8 mouse cellular contexts compared by ENCODE assay signal in genomic region chr12:70968791-70969307, GRCm38 (mm10). TPM values are rescaled to one million over a fixed set of nuclear protein-coding genes. Genes with fewer than 3 reads are reported as not detected.
DNase-seq lines count a peak whose midpoint lies in the region; TF ChIP-seq lines count a peak whose summit lies in the region.

No protein-coding gene starts in this region.

- peak; percentile 24; the same call in 1 of the 2 replicates for TF ChIP-seq POLR2A in cortical plate, adult 2 months (IDR thresholded peaks at IDR 0.05; ENCODE audit: extremely low read depth, insufficient read depth, low read length)

- intact Hi-C loops in left cerebral cortex, adult 2 months (cut with DNase I): loop anchor here (2.0 kb wide), 1 partner anchor 82 kb away; no protein-coding TSS in a partner anchor

- DNase-seq in adipocyte (ENCODE audit: low spot score): peak; percentile 96
- peak; percentile 72 to 79 for DNase-seq in gastrocnemius, adult 8-10 months (ENCODE audit: low spot score in 2 of 2)
- DNase-seq in hindlimb bud, embryonic 11.5 days (ENCODE audit: extremely low spot score, low read depth, low spot score): peak; percentile 91
- peak; percentile 86 to 89 for DNase-seq in left cerebral cortex, adult 2 months (ENCODE audit: extremely low spot score in 1 of 2, low spot score in 2 of 2)
- peak; percentile 86 for DNase-seq in right cerebral cortex, adult 18-20 months
- DNase-seq in urinary bladder, adult 2 months (ENCODE audit: low spot score): peak; percentile 68

- WGBS in macrophage (ENCODE audit: missing documents): 0% methylated on average over 15 of the region's 15 CpGs

- H3K4me1 ChIP-seq in cortical plate, adult 2 months (ENCODE audit: control insufficient read depth, insufficient read depth, low read length): no peaks in the 10 kb centered on the region

- no peaks in the 10 kb centered on the region for H3K79me2 ChIP-seq in macrophage (ENCODE audit: inconsistent target)

- no peak for TF ChIP-seq CTCF in cortical plate, adult 2 months (IDR thresholded peaks at IDR 0.05; ENCODE audit: extremely low read depth, insufficient read depth, low read length)
- TF ChIP-seq CTCF in left cerebral cortex, adult 2 months (IDR thresholded peaks at IDR 0.05): no peak

- peak overlapping the region; percentile 62 for H3K27ac ChIP-seq in cortical plate, adult 2 months (ENCODE audit: insufficient read depth, low read length)
- peak overlapping the region; percentile 98 for H3K27ac ChIP-seq in left cerebral cortex, adult 2 months
- peak overlapping the region; percentile 86 for H3K27ac ChIP-seq in macrophage

- peak overlapping the region; percentile 71 for H3K4me3 ChIP-seq in cortical plate, adult 2 months (ENCODE audit: insufficient read depth, low read length)
- peak overlapping the region; percentile 81 for H3K4me3 ChIP-seq in left cerebral cortex, adult 2 months
- peak overlapping the region; percentile 54 for H3K4me3 ChIP-seq in macrophage (ENCODE audit: inconsistent target)

- no peaks in the 10 kb centered on the region for H3K36me3 ChIP-seq in macrophage (ENCODE audit: inconsistent target)

RNA-seq across cellular contexts. Expression of gene Psma3, which starts 5.6 kb away (rescaled TPM):
- polyA plus RNA-seq in cortical plate, adult 2 months (2012; rRNA removed): 175 and 184 TPM in 2 replicates
- total RNA-seq in gastrocnemius, adult 8-10 months (2022): 100 to 1,000 TPM; 242 to 262 (median 246) TPM
- 100 to 1,000 TPM; 170 to 185 TPM for total RNA-seq in left cerebral cortex, adult 2 months (2021)
- total RNA-seq in macrophage (2018; cell fraction: chromatin; rRNA removed): 100 to 1,000 TPM; 126 to 282 (median 203) TPM
- total RNA-seq in macrophage (2018; cell fraction: cytosol; rRNA removed): 100 to 1,000 TPM; 131 to 253 (median 177) TPM
- 100 to 1,000 TPM; 100 to 256 (median 165) TPM for total RNA-seq in macrophage (2018; cell fraction: nucleus; rRNA removed)
- 163 to 269 TPM (median 248 TPM) in 3 replicates for polyA plus RNA-seq in macrophage (2018)
- polyA plus RNA-seq in urinary bladder, adult 2 months (2012; rRNA removed): 240 and 288 TPM in 2 replicates

RNA-seq across cellular contexts. Expression of gene Actr10, which starts 31.2 kb away (rescaled TPM):
- 82.0 and 82.2 TPM in 2 replicates for polyA plus RNA-seq in cortical plate, adult 2 months (2012; rRNA removed)
- total RNA-seq in gastrocnemius, adult 8-10 months (2022): 100 to 1,000 TPM in 1 of 4 experiments, 10 to 100 TPM in 3; 91.7 to 107 (median 95.3) TPM
- 100 to 1,000 TPM; 138 to 163 TPM for total RNA-seq in left cerebral cortex, adult 2 months (2021)
- 10 to 100 TPM; 23.9 to 69.5 (median 50.5) TPM for total RNA-seq in macrophage (2018; cell fraction: chromatin; rRNA removed)
- total RNA-seq in macrophage (2018; cell fraction: cytosol; rRNA removed): 10 to 100 TPM; 34.9 to 63.7 (median 44.0) TPM
- 10 to 100 TPM; 22.7 to 52.6 (median 32.3) TPM for total RNA-seq in macrophage (2018; cell fraction: nucleus; rRNA removed)
- 26.4 to 54.8 TPM (median 53.4 TPM) in 3 replicates for polyA plus RNA-seq in macrophage (2018)
- 88.2 and 95.6 TPM in 2 replicates for polyA plus RNA-seq in urinary bladder, adult 2 months (2012; rRNA removed)

RNA-seq across cellular contexts. Expression of gene Arid4a, which starts 46.9 kb away (rescaled TPM):
- polyA plus RNA-seq in cortical plate, adult 2 months (2012; rRNA removed): 17.8 and 18.4 TPM in 2 replicates
- 1 to 10 TPM; 6.7 to 8.4 (median 7.3) TPM for total RNA-seq in gastrocnemius, adult 8-10 months (2022)
- 10 to 100 TPM; 35.2 to 36.4 TPM for total RNA-seq in left cerebral cortex, adult 2 months (2021)
- 100 to 1,000 TPM in 25 of 26 experiments, 10 to 100 TPM in 1; 89.8 to 317 (median 227) TPM for total RNA-seq in macrophage (2018; cell fraction: chromatin; rRNA removed)
- total RNA-seq in macrophage (2018; cell fraction: cytosol; rRNA removed): 10 to 100 TPM; 11.7 to 39.1 (median 31.2) TPM
- total RNA-seq in macrophage (2018; cell fraction: nucleus; rRNA removed): 100 to 1,000 TPM in 7 of 26 experiments, 10 to 100 TPM in 19; 46.9 to 144 (median 92.7) TPM
- 17.8 to 50.5 TPM (median 26.8 TPM) in 3 replicates for polyA plus RNA-seq in macrophage (2018)
- polyA plus RNA-seq in urinary bladder, adult 2 months (2012; rRNA removed): 12.9 and 17.4 TPM in 2 replicates

Comparison
In these comparisons a context has a peak if more than half of its experiments do, and no peak if none do; other contexts are left out.
1. Peak in every context shown above with its lines: DNase-seq, H3K4me3 ChIP-seq and H3K27ac ChIP-seq.